Mouse (Mus musculus): ENCODE measurements around the gene Disp2.

- TF ChIP-seq CTCF (IDR thresholded peaks at IDR 0.05) (no peak), EP300 (IDR thresholded peaks at IDR 0.05) (no peak)
Observed at GRCm38 (mm10) chr2:118844427-118844826, 64.9 kb downstream of the Disp2 start.

Measured in lung, postnatal 0 days (tissue).